16 mouse cellular contexts compared by ENCODE assay signal in the genomic region with DNA sequence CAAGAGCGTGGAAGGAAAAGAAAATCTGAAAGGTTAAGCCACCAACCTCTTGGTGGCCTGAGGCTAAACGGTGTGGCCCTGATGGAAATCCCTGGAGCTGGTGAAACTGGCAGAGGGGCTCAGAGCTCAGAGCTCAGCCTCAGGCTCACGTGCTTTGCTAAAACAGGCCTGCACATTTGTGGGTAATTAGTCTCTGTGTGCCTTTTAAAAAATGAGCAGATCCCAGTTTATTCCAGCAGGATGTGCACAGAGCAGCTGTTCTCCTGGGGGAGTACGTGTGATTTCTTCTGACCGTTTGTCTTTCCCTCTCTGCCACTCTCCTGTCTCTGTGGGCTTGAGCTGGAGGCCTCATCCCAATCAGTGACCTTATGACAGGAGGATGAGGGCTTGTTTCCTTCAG. TPM values are rescaled to one million over a fixed set of nuclear protein-coding genes. Genes with fewer than 3 reads are reported as not detected.
A peak's percentile ranks its signal among the peaks of the same experiment; 100 is the strongest.
DNase-seq lines count a peak whose midpoint lies in the region; ATAC-seq lines count a peak whose summit lies in the region.
"Had no signal": no experiment of that assay in that cellular context is flagged by ENCODE, and none has a peak within 500 bp of the region (broad histone marks: within the 10 kb centered on the region; RNA-seq: fewer than 3 reads in every experiment).

No protein-coding gene starts in this region.

- WGBS in hindbrain, embryonic 10.5 days: 58% methylated on average over 5 of the region's 5 CpGs
- 32% methylated on average over 5 of the region's 5 CpGs for WGBS in midbrain, embryonic 15.5 days

- H3K27me3 ChIP-seq in hindbrain, embryonic 10.5 days (ENCODE audit: insufficient read depth, poor library complexity, severe bottlenecking): no peaks in the 10 kb centered on the region
- no peaks in the 10 kb centered on the region for H3K27me3 ChIP-seq in midbrain, embryonic 15.5 days (replicated peaks)
- H3K27me3 ChIP-seq: embryonic facial prominence, embryonic 12.5 days had no signal

- H3K36me3 ChIP-seq in hindbrain, embryonic 10.5 days: no peaks in the 10 kb centered on the region
- 0 out of 2 replicates have a peak, but pooled peaks cover 2% of the 10 kb centered on the region for H3K36me3 ChIP-seq in midbrain, embryonic 15.5 days (replicated peaks)
- H3K36me3 ChIP-seq: embryonic facial prominence, embryonic 12.5 days; heart, embryonic 15.5 days had no signal

- peak overlapping the region; percentile 57; the same call in 1 of the 2 replicates for H3K27ac ChIP-seq in hindbrain, embryonic 10.5 days
- H3K27ac ChIP-seq in midbrain, embryonic 15.5 days: peak overlapping the region; percentile 76
- H3K27ac ChIP-seq: embryonic facial prominence, embryonic 12.5 days; heart, embryonic 15.5 days had no signal

- H3K9me3 ChIP-seq in hindbrain, embryonic 10.5 days: no peaks in the 10 kb centered on the region
- H3K9me3 ChIP-seq in midbrain, embryonic 15.5 days: no peaks in the 10 kb centered on the region
- H3K9me3 ChIP-seq: embryonic facial prominence, embryonic 12.5 days; heart, embryonic 15.5 days had no signal

- H3K9ac ChIP-seq in midbrain, embryonic 15.5 days: no peak overlapping the region
- H3K9ac ChIP-seq: embryonic facial prominence, embryonic 12.5 days; heart, embryonic 15.5 days had no signal

- no peak for DNase-seq in frontal cortex, postnatal 14 days (ENCODE audit: low spot score in 2 of 2)
- DNase-seq in brain, adult 2 months (ENCODE audit: low read depth, low spot score): peak; percentile 77
- DNase-seq in hindbrain, embryonic 10.5 days (ENCODE audit: low spot score): no peak
- DNase-seq in kidney, adult 18-20 months: no peak
- no peak for DNase-seq in gastrocnemius, postnatal 10 days
- no peak for DNase-seq in kidney, postnatal 10 days
- DNase-seq: kidney, postnatal 14 days; liver; lung, adult 2 months; thymus, postnatal 36 days had no signal

- H3K4me2 ChIP-seq in midbrain, embryonic 15.5 days: no peak overlapping the region
- H3K4me2 ChIP-seq: embryonic facial prominence, embryonic 12.5 days; heart, embryonic 15.5 days had no signal

- peak; percentile 31 for ATAC-seq in frontal cortex, adult (ENCODE audit: low TSS enrichment)
- ATAC-seq in midbrain, embryonic 15.5 days (replicated peaks): peak; percentile 38; the same call in 1 of the 2 replicates
- ATAC-seq: inflammation-experienced regulatory T-cells, adult 6 months had no signal

- no peak overlapping the region for H3K4me3 ChIP-seq in hindbrain, embryonic 10.5 days
- H3K4me3 ChIP-seq in midbrain, embryonic 15.5 days: no peak overlapping the region
- H3K4me3 ChIP-seq: embryonic facial prominence, embryonic 12.5 days; heart, embryonic 15.5 days; myocyte had no signal

- H3K4me1 ChIP-seq in hindbrain, embryonic 10.5 days (replicated peaks): peaks cover 11% of the 10 kb centered on the region
- H3K4me1 ChIP-seq in midbrain, embryonic 15.5 days: peaks cover 26% of the 10 kb centered on the region

RNA-seq across cellular contexts. Expression of a gene that starts 35.4 kb away (rescaled TPM):
- polyA plus RNA-seq in hindbrain, embryonic 10.5 days (2016; fragmentation: Nextera tagmentation; extraction: Ambion mirVana): 7.1 and 11.1 TPM in 2 replicates
- 66.3 and 67.1 TPM in 2 replicates for polyA plus RNA-seq in midbrain, embryonic 15.5 days (2015; fragmentation: Nextera tagmentation; extraction: Ambion mirVana)
- total RNA-seq in gastrocnemius, postnatal 10 days (2021): under 1 TPM; 0.23 to 0.38 TPM
- polyA plus RNA-seq: myocyte had no signal
